Mouse (Mus musculus) intestine, embryonic 15.5 days (tissue): ENCODE measurements around the gene Zfp143. TPM values are rescaled to one million over a fixed set of nuclear protein-coding genes. Genes with fewer than 3 reads are reported as not detected.
A peak's percentile ranks its signal among the peaks of the same experiment; 100 is the strongest.
"Not testable (repeated sequence)": the region's sequence is repeated elsewhere in the genome, so short reads cannot be mapped to it uniquely, and the experiment has no call there.

Source experiments
- ATAC-seq: fragments of 200-750 bp; cut with Nextera tagmentation; 2 replicates; pipeline ENCODE4 v1.8.0; 2017; ENCODE audit warnings: moderate TSS enrichment, moderate library complexity
- H3K27ac ChIP-seq: fragments of 300-500 bp; sonication (generic); 2 replicates; pipeline ENCODE4 v1.5.1; 2015; ENCODE audit warnings: mild to moderate bottlenecking, inconsistent platforms
- H3K27me3 ChIP-seq: fragments of 300-500 bp; sonication (generic); replicated peaks from 2 replicates; pipeline ENCODE4 v1.6.1; 2015; ENCODE audit warnings: inconsistent platforms
- H3K36me3 ChIP-seq: fragments of 300-500 bp; sonication (generic); 2 replicates; pipeline ENCODE4 v1.6.1; 2015; ENCODE audit warnings: inconsistent platforms
- H3K4me1 ChIP-seq: fragments of 300-500 bp; sonication (generic); replicated peaks from 2 replicates; pipeline ENCODE4 v1.6.1; 2015; ENCODE audit warnings: inconsistent platforms
- H3K4me2 ChIP-seq: fragments of 300-500 bp; sonication (generic); replicated peaks from 2 replicates; pipeline ENCODE4 v1.6.1; 2015; ENCODE audit warnings: mild to moderate bottlenecking, inconsistent platforms
- H3K4me3 ChIP-seq: fragments of 300-500 bp; sonication (generic); replicated peaks from 2 replicates; pipeline ENCODE4 v1.5.1; 2015; ENCODE audit warnings: inconsistent platforms
- H3K9ac ChIP-seq: fragments of 300-500 bp; sonication (generic); 2 replicates; pipeline ENCODE4 v1.6.1; 2015; ENCODE audit warnings: inconsistent platforms
- H3K9me3 ChIP-seq: fragments of 300-500 bp; sonication (generic); 2 replicates; pipeline ENCODE4 v1.6.1; 2016; ENCODE audit warnings: inconsistent platforms
- WGBS: fragments of 180-500 bp; shearing (Covaris S2); methylation state at CpG from one replicate; pipeline ENCODE4 v1.1.7; 2015; 5-methylcytosine and 5-hydroxymethylcytosine counted together
- polyA plus RNA-seq: library from polyadenylated mRNA; unstranded; fragments of >200 nt; fragmentation: Nextera tagmentation; extraction: Ambion mirVana; gene quantifications from 2 replicates; pipeline ENCODE4 v1.2.1, GENCODE M21; 2015

The Zfp143 gene
- polyA plus RNA-seq, 1 experiment from 2014 or later, result 15.0 TPM

DNA sequence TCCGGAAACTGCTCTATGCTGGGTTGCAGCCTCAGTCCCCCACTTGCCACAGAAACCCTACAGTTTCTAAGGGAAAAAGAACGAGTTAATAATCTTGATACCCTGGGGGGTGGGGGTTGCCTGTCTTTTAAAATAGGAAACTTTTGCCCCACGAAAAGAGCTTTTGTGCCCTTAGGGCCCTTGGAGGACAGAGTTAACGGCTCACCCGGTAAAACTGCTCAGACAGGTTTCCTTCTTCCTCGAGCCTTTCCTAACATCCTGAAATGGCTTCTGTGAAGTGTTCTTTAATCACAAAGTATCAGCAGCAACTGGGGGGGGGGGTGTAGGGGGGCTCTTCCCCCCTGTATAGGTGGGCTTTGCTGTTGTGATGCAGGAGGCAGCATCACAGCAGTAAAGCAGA is 39.8 kb downstream of the Zfp143 start:
- H3K9ac ChIP-seq, result no peak overlapping the region
- no peak overlapping the region for H3K4me2 ChIP-seq
- H3K4me1 ChIP-seq, result 0 out of 2 replicates have a peak, but pooled peaks cover 5% of the 10 kb centered on the region
- H3K36me3 ChIP-seq, result peaks cover under 1% of the 10 kb centered on the region
- H3K27me3 ChIP-seq, result no peaks in the 10 kb centered on the region
- H3K27ac ChIP-seq, result no peak overlapping the region; the same call in 1 of the 2 replicates
- WGBS, result 44% methylated on average over 6 of the region's 6 CpGs
- no peaks in the 10 kb centered on the region for H3K9me3 ChIP-seq
- no peak for ATAC-seq
- H3K4me3 ChIP-seq, result no peak overlapping the region

DNA sequence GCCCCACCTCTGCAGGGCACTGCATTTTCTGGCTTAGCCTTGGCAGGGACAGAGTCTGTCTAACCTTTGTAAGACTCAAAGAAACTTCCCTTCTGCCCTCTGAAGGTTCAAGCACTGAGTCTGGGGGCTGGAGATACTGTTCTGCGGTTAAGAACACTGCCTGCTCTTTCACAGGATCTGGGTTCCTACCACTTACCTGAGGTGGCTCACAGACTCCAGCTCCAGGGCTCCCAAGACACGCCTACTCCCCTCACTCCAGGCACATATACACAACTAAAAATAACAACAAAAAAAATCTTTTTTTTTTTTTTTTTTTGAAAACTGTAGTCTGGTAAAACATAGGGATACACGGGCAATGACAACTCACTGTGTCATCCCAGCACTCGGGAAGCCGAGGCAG is 40.2 kb downstream of the Zfp143 start:
- Histone ChIP-seq H3K27ac (no peak overlapping the region), H3K9ac (no peak overlapping the region)

DNA sequence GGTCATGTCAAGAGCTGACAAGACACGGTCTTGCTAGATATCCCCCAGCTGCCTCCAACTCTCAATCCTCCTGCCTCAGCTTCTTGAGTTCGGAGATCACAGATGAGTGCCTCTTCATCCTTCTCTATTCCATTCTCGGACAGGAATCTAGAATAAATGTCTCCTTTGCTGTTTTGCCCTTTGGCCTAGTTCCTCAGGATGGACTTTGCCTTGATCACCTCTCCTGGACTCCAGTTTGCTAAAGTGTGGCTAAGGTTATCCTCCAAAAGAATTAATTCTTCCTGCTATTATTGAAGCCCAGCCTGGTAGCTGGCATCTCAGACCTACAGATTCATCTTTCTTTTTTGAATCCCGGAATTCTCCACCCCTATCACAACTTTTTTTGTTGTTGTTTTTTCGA is 44.0 kb downstream of the Zfp143 start:
- Histone ChIP-seq H3K4me2 (no peak overlapping the region), H3K4me3 (no peak overlapping the region), H3K36me3 (no peaks in the 10 kb centered on the region), H3K9me3 (no peaks in the 10 kb centered on the region), H3K9ac (no peak overlapping the region), H3K27ac (no peak overlapping the region), H3K27me3 (no peaks in the 10 kb centered on the region), H3K4me1 (peaks cover 9% of the 10 kb centered on the region)
- 86% methylated on average over 5 of the region's 5 CpGs for WGBS
- no peak for ATAC-seq

More for the DNA sequence above, 40.2 kb downstream of the Zfp143 start:
- ATAC-seq, result no peak
- Histone ChIP-seq H3K4me2 (no peak overlapping the region), H3K36me3 (no peaks in the 10 kb centered on the region; the same call in 1 of the 2 replicates), H3K27me3 (no peaks in the 10 kb centered on the region), H3K4me1 (0 out of 2 replicates have a peak, but pooled peaks cover under 1% of the 10 kb centered on the region), H3K9me3 (no peaks in the 10 kb centered on the region), H3K4me3 (no peak overlapping the region)
- WGBS, result 64% methylated on average over 5 of the region's 5 CpGs

DNA sequence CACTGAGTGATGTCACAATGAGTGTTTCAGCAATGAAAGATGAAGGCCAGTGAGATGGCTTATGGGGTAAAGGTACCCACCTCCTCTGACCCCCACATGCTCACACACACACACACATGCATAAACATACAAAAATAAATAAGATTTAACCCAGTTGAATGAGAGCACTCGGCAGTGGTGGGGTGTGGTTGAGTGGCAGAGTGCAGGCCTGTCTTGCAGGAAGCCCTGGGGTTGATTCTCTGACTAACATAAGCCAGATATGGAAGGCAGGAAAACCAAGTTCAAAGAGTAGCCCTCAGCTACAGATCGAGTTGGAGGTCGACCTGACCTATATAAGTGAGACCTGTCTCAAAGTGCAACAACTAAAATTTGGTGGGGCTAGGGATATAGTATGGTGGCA is 45.6 kb downstream of the Zfp143 start:
- no peak overlapping the region for H3K4me3 ChIP-seq
- H3K27me3 ChIP-seq, result no peaks in the 10 kb centered on the region
- H3K4me2 ChIP-seq, result no peak overlapping the region
- H3K36me3 ChIP-seq, result no peaks in the 10 kb centered on the region
- H3K4me1 ChIP-seq, result peaks cover 12% of the 10 kb centered on the region
- no peaks in the 10 kb centered on the region for H3K9me3 ChIP-seq
- WGBS, result 53% methylated on average over 3 of the region's 3 CpGs
- no peak for ATAC-seq
- H3K9ac ChIP-seq, result no peak overlapping the region
- no peak overlapping the region for H3K27ac ChIP-seq

DNA sequence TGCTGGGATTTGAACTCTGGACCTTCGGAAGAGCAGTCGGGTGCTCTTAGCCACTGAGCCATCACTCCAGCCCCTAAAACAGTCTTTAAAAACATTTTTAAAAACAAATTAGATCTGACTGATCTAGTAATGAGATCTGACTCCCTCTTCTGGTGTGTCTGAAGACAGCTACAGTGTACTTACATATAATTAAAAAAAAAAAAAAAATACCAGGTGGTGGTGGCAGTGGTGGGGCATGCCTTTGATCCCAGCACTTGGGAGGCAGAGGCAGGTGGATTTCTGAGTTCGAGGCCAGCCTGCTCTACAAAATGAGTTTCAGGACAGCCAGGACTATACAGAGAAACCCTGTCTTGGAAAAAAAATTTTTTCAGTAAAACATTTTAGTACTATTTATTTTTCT is 47.5 kb downstream of the Zfp143 start:
- WGBS, result 89% methylated on average over 3 of the region's 3 CpGs
- ATAC-seq, H3K4me3 ChIP-seq, H3K36me3 ChIP-seq, H3K9me3 ChIP-seq, H3K27ac ChIP-seq, H3K4me2 ChIP-seq, H3K9ac ChIP-seq, H3K27me3 ChIP-seq: not testable (repeated sequence)
- peaks cover 12% of the 10 kb centered on the region for H3K4me1 ChIP-seq

DNA sequence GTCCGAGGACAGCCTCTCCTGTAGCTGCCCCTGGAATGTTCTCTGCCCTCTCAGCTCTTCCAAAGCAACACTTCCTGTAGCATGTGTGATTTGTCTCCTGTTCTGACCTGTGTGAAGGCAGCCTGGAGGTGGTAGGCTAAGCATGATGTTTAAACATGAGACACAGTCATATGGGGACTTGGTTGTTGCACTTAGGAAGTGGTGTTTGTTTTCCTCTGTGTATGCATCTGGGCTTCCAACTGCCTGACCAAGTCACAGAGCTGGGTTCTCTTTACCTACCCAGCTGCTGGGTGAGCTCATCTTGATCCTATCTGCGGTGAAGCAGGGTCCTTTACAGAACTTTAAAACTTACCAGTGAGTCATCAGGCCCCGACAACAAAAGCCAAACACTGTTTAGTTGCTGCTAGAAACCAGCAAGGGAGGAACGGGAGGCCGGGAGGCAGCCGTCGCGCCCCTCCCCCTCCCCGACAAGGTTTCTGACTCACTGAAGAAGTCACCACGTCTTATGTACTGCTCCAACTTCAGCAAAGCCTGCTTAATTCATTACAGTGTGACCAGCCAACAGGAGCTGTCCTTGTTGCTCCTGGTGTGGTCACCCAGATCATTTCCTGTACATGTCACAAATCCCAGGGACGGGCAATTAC is 48.1 kb downstream of the Zfp143 start:
- Histone ChIP-seq H3K36me3 (no peaks in the 10 kb centered on the region), H3K9me3 (no peaks in the 10 kb centered on the region), H3K27ac (peak overlapping the region; percentile 67), H3K9ac (no peak overlapping the region), H3K4me2 (peak overlapping the region; percentile 45), H3K4me1 (peaks cover 12% of the 10 kb centered on the region), H3K4me3 (no peak overlapping the region), H3K27me3 (no peaks in the 10 kb centered on the region)
- 7% methylated on average over 11 of the region's 11 CpGs for WGBS
- ATAC-seq, result peak; percentile 81

DNA sequence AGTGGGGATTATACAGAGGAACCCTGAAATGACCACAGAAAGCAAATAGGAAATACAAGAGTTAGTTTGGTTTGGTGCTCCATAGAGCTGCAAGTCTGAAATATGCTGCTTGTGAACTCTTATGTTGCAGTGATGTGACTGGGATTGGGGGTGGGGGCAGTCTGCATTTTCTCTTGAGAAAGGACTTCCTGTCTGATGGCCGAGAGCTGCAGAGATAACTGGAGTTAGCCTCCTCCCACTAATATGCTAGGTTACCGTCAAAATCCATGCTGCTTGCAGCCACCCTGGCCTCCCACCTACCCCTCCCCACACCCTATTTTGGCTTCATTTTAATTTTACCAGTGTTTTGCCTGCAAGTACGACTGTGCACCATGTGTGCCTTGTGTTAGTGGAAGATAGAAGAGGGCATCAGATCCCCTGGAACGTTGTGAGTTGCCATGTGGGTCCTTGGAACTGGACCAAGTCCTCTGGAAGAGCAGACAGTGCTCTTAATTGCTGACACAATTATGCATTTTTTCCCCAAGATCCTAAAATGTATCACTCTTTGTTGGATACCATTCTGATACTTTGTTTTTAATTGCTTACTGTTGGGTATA is 49.1 kb downstream of the Zfp143 start:
- no peaks in the 10 kb centered on the region for H3K27me3 ChIP-seq
- peaks cover 12% of the 10 kb centered on the region for H3K4me1 ChIP-seq
- no peak overlapping the region for H3K9ac ChIP-seq
- no peak overlapping the region for H3K4me2 ChIP-seq
- H3K27ac ChIP-seq, result peak overlapping the region; percentile 33; the same call in 1 of the 2 replicates
- H3K9me3 ChIP-seq, result no peaks in the 10 kb centered on the region
- no peaks in the 10 kb centered on the region for H3K36me3 ChIP-seq
- WGBS, result 20% methylated on average over 4 of the region's 4 CpGs
- no peak for ATAC-seq
- H3K4me3 ChIP-seq, result no peak overlapping the region

DNA sequence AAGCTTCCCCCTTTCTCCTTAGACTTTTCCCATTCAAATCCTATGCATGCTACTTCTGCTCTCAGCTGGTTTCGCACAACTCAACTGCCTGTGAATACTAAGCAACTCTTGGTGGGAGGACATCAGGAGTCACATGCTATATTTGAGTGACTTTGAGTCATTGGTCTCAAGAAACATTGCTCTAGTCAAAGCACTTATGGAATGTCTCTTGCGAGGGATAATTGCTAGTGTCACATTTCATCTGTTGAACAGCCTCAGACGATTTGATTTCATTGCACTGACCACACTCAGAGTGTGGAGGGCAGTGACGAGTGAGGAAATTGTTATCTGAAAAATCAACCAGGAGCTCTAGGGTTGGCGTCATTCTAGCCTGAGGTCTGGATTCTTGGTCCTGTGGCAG is 53.7 kb downstream of the Zfp143 start:
- Histone ChIP-seq H3K9ac (no peak overlapping the region), H3K27ac (no peak overlapping the region), H3K9me3 (no peaks in the 10 kb centered on the region), H3K36me3 (no peaks in the 10 kb centered on the region), H3K27me3 (no peaks in the 10 kb centered on the region), H3K4me2 (no peak overlapping the region), H3K4me1 (0 out of 2 replicates have a peak, but pooled peaks cover 5% of the 10 kb centered on the region), H3K4me3 (no peak overlapping the region)
- no peak for ATAC-seq
- WGBS, result 43% methylated on average over 5 of the region's 5 CpGs

DNA sequence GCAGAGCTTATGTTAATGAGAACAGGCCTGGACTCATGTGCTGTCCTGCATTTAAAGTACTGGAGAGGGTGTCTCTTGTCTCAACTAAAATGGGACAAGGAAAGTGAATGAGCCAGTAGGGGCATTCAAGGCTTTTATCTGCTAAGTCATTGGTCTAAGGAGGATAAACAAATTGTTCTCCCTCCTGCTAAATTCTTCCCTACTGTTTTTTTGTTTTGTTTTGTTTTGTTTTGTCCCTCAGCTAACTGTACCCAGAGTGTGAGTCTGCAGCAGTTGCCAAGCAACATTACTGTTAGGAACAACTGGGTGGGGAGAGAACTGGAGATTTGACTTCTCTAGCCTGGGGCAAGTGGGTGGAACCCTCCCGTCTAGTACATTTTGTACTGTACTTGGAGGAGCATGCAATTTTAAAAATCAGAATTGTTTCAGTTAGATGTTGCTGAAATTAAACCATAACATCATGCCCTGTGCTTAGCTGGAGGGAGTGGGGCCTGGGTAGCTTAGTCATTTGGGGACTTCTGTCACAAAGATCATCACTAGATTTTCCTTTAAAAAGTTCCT is 55.8 kb downstream of the Zfp143 start:
- Histone ChIP-seq H3K4me2 (no peak overlapping the region), H3K27me3 (no peaks in the 10 kb centered on the region), H3K27ac (no peak overlapping the region), H3K9me3 (no peaks in the 10 kb centered on the region), H3K4me1 (0 out of 2 replicates have a peak, but pooled peaks cover 4% of the 10 kb centered on the region), H3K36me3 (no peaks in the 10 kb centered on the region), H3K4me3 (no peak overlapping the region), H3K9ac (no peak overlapping the region)
- no peak for ATAC-seq
- 45% methylated on average over 1 of the region's 1 CpGs for WGBS

DNA sequence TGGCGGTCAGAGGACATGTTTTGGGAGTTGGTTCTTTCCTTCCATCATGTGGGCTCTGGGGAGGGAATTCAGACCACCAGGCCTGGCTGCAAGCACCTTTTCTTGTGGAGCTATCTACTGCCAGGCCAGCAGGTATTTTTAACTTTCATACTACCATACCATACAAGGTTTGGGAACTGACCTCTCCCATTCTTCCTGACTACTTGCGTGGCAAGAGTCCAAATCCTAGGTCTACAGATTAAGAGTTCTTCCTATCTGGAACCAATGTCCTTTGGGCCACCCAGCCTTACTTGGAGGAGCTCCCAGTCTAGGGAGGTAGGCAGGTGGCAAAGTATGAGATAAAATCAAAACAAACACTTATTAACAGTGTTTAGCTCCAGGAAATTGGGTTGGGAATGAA is 57.4 kb downstream of the Zfp143 start:
- H3K27ac ChIP-seq, result no peak overlapping the region
- H3K9me3 ChIP-seq, result no peaks in the 10 kb centered on the region
- H3K4me1 ChIP-seq, result 0 out of 2 replicates have a peak, but pooled peaks cover 4% of the 10 kb centered on the region
- no peak overlapping the region for H3K9ac ChIP-seq
- H3K27me3 ChIP-seq, result no peaks in the 10 kb centered on the region
- no peak overlapping the region for H3K4me2 ChIP-seq
- WGBS, result 84% methylated on average over 2 of the region's 2 CpGs
- ATAC-seq, result no peak
- no peak overlapping the region for H3K4me3 ChIP-seq
- no peaks in the 10 kb centered on the region for H3K36me3 ChIP-seq

DNA sequence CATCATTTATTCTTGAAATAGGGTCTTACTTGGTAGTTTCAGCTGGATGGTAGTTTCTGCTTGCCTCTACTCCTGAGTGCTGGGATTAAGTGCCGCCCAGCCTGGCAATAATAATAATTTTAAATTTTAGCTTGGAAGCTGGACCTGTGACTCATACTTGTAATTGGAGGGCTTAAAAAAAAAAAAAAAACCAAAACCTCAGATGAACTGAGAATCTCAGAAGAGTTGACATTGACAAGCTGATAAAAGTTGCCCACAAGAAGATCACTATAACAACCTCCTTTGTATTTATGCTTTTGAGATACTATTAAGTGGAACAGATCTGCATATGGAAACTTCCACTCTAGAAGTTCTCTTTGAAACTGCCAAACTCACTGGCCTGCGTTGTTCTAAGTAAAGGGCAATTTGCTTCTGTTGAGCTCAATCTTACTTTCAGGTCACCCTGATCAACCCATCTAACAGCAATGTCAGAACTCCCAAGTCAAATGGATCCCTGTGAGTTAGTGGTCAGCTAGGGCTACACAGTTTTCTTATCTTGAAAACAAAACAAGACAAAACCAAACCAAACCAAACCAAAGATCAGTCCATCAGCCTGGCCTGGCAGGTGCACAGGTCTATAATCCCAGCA is 59.3 kb downstream of the Zfp143 start:
- Histone ChIP-seq H3K9ac (no peak overlapping the region), H3K4me2 (peak overlapping the region; percentile 72), H3K4me3 (no peak overlapping the region), H3K36me3 (no peaks in the 10 kb centered on the region), H3K4me1 (peaks cover 7% of the 10 kb centered on the region; the same call in 1 of the 2 replicates), H3K9me3 (no peaks in the 10 kb centered on the region), H3K27ac (no peak overlapping the region), H3K27me3 (no peaks in the 10 kb centered on the region)
- no peak for ATAC-seq
- 69% methylated on average over 2 of the region's 2 CpGs for WGBS

DNA sequence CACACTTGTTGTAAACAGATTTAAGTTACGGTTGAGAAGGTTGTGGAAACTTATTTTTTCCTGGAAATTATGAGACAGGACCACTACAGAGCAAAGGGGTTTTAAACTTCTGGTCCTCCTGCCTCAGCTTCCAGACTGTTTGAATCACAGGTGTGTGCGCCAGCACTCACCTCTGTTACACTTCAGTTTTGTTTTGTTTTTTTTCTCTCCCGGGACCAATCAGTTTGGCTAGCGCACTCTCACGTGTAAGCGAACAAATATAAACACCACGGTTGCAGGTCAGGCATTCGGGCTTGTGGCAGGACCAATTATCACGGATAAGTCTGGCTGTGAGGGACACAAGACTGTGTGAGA is 60.1 kb downstream of the Zfp143 start:
- H3K36me3 ChIP-seq, result no peaks in the 10 kb centered on the region
- no peak for ATAC-seq
- H3K27ac ChIP-seq, result peak overlapping the region; percentile 91
- H3K4me2 ChIP-seq, result peak overlapping the region; percentile 72
- H3K27me3 ChIP-seq, result no peaks in the 10 kb centered on the region
- peaks cover 7% of the 10 kb centered on the region; the same call in 1 of the 2 replicates for H3K4me1 ChIP-seq
- H3K9me3 ChIP-seq, result no peaks in the 10 kb centered on the region
- peak overlapping the region; percentile 70 for H3K9ac ChIP-seq
- 1% methylated on average over 9 of the region's 9 CpGs for WGBS
- H3K4me3 ChIP-seq, result peak overlapping the region; percentile 99
